Mouse (Mus musculus) cerebellum, adult 2 months (tissue): ENCODE measurements at regions not wholly inside any gene's neighbourhood (a gene's known extent, or its start where the extent isn't known, plus 50 kb on each side); places are given as distances from the start of the nearest gene placed in this dataset.

Experiments
- DNase-seq, 2 experiments: peaks; one replicate each; pipeline ENCODE4 v3.0.0; 2021
- H3K27ac ChIP-seq: fragments of 200-500 bp; 2 replicates; pipeline ENCODE4 v1.5.1; 2012; ENCODE audit warnings: low read length, control low read depth, inconsistent platforms; ENCODE audit not compliant: insufficient read depth
- H3K27me3 ChIP-seq: fragments of 200-500 bp; 2 replicates; pipeline ENCODE4 v1.6.1; 2012; ENCODE audit warnings: inconsistent platforms, mild to moderate bottlenecking, low read length, moderate library complexity; ENCODE audit not compliant: control insufficient read depth, insufficient read depth
- H3K4me1 ChIP-seq: fragments of 200-500 bp; 2 replicates; pipeline ENCODE4 v1.6.1; 2011; ENCODE audit warnings: low read length; ENCODE audit not compliant: control insufficient read depth, insufficient read depth
- H3K4me3 ChIP-seq: fragments of 200-500 bp; replicated peaks from 2 replicates; pipeline ENCODE3; 2011; ENCODE audit warnings: mild to moderate bottlenecking, low read depth, low read length, control low read depth; ENCODE audit not compliant: insufficient read depth
- CTCF ChIP-seq: fragments of 200-500 bp; IDR thresholded peaks from 2 replicates; pipeline ENCODE4 v1.5.1; 2011; ENCODE audit warnings: low read depth, mild to moderate bottlenecking, control low read depth, low read length, moderate library complexity, borderline replicate concordance; ENCODE audit not compliant: insufficient read depth
- POLR2A ChIP-seq: fragments of 200-500 bp; IDR thresholded peaks from 2 replicates; pipeline ENCODE4 v1.6.1; 2011; ENCODE audit warnings: low read length, control low read depth, borderline replicate concordance; ENCODE audit not compliant: insufficient read depth
- WGBS: fragments of 180-500 bp; shearing (Covaris S2); methylation state at CpG from one replicate; pipeline ENCODE4 v1.1.7; 2018; 5-methylcytosine and 5-hydroxymethylcytosine counted together

DNA sequence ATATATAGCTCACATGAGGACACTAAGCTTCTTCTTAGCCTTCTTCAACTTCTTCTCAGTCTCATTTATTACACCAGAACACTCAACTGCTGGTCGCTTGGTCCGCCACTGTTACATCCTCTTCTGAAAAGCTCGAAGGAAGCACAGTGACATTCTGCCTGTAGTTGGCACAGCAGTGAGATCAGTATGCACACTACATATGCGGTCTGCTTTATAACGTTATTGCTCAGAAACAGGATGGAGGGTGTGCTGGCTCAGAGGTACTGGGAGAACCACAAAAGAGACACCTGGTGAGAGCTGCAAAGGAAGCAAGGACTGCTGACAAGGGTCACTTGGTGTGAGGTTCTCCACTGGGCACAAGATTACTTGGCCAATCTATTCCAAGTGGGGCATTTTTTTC is 179.5 kb downstream of the Ets1 start:
- DNase-seq = no peak
- Histone ChIP-seq H3K4me1 (no peaks in the 10 kb centered on the region), H3K27me3 (no peaks in the 10 kb centered on the region), H3K27ac (no peak overlapping the region), H3K4me3 (no peak overlapping the region)
- WGBS = 79% methylated on average over 5 of the region's 5 CpGs
- TF ChIP-seq POLR2A (no peak), CTCF (no peak)

DNA sequence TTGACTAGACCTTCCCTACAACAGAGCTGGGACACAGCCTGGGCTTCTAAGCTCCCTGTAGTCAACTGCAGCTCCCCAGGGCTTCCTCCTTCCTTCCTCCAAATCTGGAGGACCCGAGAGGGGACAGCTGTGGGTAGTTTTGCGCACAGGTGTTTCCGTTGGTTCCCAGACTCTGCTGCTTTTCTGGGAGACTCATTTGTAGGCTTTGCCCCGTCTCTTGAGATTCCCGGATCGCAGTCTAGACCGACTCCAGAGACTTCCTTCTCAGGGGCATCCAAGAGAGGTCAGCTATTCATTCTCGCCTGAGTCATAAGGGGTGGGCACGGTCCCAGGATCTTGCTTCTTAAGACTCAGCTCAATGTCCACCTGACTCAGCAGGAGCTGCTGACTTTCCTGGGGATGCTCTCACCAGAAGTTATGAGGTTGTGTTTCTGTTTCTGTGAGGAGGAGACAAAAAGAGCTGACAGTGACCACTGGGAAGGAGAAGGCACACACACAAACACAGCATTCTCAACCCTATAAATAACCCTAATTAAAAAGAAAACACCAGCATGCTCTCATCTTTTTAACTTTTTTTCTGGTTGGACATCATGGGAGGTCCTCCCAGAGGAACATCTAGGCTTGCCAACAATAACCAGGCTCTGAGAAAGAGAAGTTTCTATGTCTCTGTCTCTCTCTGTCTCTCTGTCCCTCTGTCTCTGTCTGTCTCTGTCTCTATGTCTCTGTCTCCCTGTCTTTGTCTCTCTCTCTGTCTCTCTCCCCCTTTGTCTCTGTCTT is 180.8 kb downstream of the Ets1 start:
- Histone ChIP-seq H3K4me1 (no peaks in the 10 kb centered on the region), H3K4me3 (no peak overlapping the region), H3K27me3 (no peaks in the 10 kb centered on the region), H3K27ac (no peak overlapping the region)
- 73% methylated on average over 9 of the region's 9 CpGs for WGBS
- no peak for DNase-seq
- no peak for TF ChIP-seq CTCF
- no peak for TF ChIP-seq POLR2A

DNA sequence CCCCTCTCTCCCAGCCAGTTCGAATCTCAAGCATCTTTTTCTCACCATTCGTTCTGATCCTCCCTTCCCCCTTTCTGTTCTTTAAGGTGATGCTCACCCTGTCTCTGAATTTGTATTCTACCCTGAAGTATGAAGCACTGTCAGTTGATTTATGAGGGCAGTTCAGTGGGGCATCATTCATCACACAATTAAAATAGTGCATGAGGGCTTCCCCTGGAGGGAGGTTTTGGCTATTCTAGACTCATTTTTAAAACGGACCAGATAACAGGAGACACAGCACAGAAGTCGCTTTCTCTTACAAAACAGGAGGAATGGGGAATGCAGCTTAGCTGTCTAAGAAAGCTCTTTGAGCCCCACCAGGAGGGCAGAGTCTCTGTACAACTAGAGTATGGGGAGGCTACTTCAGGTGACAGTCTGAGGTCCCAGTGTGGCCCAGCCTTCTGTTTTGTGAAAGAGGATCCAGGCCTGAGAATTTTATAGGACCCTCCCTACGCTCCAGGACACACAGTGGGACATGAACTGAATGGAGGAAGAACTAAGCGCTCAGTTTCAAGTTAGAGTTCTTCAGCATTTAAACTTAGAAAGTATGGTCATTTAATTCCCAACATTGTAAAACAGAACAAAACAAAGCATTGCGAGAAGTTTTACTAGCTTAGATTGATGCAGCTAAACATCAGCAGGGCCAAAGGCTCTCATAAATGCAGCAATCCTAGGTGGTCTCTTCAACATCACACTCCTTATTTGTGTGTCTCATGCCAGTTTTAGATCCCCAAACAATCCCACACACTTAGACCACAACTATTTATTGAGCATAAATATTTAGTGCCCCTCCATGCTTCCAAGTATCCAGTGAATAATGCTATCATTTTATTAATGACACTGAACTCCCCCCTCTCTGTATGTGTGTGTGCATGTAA is 181.7 kb downstream of the Ets1 start:
- Histone ChIP-seq H3K4me3 (no peak overlapping the region), H3K27ac (no peak overlapping the region), H3K4me1 (no peaks in the 10 kb centered on the region), H3K27me3 (no peaks in the 10 kb centered on the region)
- 76% methylated on average over 7 of the region's 7 CpGs for WGBS
- no peak for DNase-seq
- TF ChIP-seq POLR2A (no peak), CTCF (no peak)

DNA sequence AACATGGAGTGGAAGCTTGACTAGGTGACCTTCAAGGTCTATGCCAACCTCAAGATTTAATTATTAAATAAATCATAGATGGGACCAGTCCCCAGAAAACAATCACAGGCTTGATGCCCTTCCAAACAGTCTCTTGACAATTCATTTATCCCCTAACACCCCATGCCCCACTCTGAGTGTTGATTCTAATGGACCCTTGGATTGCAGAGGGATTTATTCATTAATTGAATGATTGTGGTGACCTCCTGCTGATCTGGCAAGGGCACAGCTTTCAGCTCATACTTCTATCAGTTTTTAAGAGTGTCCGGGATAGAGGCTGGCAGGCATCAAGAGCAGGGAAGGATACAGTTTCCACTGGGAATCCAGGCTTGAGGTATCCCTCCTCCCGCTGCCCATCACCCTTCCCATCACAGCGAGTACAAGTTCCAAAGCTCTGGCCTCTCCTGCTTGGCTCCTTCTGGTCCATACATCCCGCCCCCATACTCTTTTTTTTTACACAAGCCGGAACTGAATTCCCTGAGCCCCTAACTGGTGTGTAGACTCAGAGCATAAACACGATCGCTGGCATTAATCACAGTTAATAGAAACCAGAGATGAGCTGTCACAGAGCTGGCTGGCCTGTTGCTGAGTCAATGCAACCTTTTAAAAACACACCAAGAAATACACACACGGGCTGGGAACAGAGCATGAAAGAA is 187.6 kb downstream of the Ets1 start:
- no peaks in the 10 kb centered on the region for H3K27me3 ChIP-seq
- DNase-seq = no peak
- H3K4me1 ChIP-seq = no peaks in the 10 kb centered on the region
- no peak overlapping the region for H3K27ac ChIP-seq
- no peak overlapping the region for H3K4me3 ChIP-seq
- 23% methylated on average over 8 of the region's 8 CpGs for WGBS
- TF ChIP-seq POLR2A = no peak
- no peak for TF ChIP-seq CTCF

DNA sequence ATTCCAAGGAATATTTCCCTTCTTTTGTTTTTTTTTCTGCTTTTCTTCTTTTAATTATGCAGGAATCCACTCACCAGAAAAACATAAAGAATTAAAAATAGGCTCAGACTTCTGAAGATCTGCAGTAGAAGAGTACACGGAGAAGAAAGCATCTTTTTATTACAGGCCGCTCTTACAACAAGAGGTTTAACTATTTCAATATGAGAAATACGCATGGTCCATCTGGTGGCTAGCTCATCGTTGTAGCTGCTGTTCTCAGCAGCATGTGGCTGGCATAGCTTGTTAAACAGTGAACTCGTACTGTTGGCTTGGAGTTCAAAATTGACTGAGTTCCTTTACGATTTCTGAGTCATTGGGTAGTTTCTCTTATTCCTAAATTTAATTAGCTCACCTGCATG is 188.1 kb downstream of the Ets1 start:
- no peak for DNase-seq
- Histone ChIP-seq H3K4me3 (no peak overlapping the region), H3K27ac (no peak overlapping the region), H3K27me3 (no peaks in the 10 kb centered on the region), H3K4me1 (no peaks in the 10 kb centered on the region)
- TF ChIP-seq POLR2A (no peak), CTCF (no peak)
- WGBS = 49% methylated on average over 6 of the region's 6 CpGs

DNA sequence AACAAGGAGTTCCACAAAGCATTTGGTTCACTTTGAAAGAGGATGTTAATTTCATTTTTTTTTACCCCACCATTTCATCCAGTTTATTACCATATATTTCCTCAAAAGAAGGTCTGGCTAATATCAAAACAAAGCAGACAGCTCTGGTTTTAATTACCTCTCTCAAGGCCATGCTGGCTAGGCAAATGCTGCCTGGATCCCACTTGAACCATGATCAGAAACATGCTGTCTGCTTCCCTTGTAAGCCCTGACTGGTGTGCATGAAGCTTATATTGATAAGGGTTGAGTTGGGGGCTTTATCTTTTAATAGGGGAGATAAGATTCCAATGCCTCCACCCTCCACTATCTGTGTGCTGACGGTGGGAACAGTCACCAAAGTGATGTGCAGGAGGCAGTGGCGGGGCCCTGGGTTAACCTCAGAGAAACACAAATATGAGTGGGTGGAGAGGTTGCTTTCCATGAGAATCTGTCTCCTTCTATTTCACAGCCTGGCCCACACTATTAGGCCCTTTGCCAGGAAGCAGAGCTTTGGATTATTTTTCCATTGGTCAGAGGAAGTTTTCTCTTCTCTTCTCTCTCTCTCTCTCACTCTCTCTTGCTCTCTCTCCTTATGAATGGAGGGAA is 194.4 kb downstream of the Ets1 start:
- no peak overlapping the region for H3K27ac ChIP-seq
- H3K27me3 ChIP-seq = no peaks in the 10 kb centered on the region; the same call in 1 of the 2 replicates
- no peak for DNase-seq
- H3K4me1 ChIP-seq = no peaks in the 10 kb centered on the region
- H3K4me3 ChIP-seq = no peak overlapping the region
- TF ChIP-seq CTCF (no peak), POLR2A (no peak)
- WGBS = 63% methylated on average over 2 of the region's 2 CpGs

DNA sequence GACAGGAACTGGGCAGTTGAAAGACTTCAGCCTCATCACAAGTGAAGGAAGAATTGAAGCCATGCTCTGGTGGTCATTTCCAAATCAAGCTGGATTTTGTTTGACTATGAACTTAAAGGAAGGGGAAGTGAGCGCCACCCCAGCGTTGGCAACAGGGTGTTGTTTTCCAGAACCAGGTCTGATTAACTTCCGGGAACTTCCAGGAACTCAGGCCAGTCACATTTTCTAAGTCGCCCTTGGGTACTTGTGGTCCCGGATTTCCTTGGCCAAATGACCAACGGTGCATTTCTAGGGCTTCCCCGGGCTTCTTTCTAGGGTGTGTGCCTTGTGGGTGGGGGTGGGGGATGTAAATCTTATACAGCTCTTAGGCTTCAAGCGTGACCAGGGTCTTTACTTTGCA is 197.4 kb downstream of the Ets1 start:
- 84% methylated on average over 8 of the region's 8 CpGs for WGBS

More for the DNA sequence above, 197.4 kb downstream of the Ets1 start:
- Histone ChIP-seq H3K4me1 (no peaks in the 10 kb centered on the region), H3K4me3 (no peak overlapping the region), H3K27me3 (no peaks in the 10 kb centered on the region; the same call in 1 of the 2 replicates), H3K27ac (no peak overlapping the region)
- TF ChIP-seq CTCF (no peak), POLR2A (no peak)
- no peak for DNase-seq
